Mouse (Mus musculus) hindbrain, embryonic 13.5 days (tissue): ENCODE measurements at regions not wholly inside any gene's neighbourhood (a gene's known extent, or its start where the extent isn't known, plus 50 kb on each side); places are given as distances from the start of the nearest gene placed in this dataset.

ENCODE experiments used
- ATAC-seq: fragments of 200-750 bp; cut with Nextera tagmentation; 2 replicates; pipeline ENCODE4 v1.8.0; 2017; ENCODE audit warnings: moderate TSS enrichment; ENCODE audit not compliant: low FRiP score
- H3K27ac ChIP-seq: fragments of 300-500 bp; sonication (generic); 2 replicates; pipeline ENCODE4 v1.5.1; 2015; ENCODE audit warnings: inconsistent platforms, mild to moderate bottlenecking, moderate library complexity
- H3K27me3 ChIP-seq: fragments of 300-500 bp; sonication (generic); 2 replicates; pipeline ENCODE4 v1.6.1; 2015; ENCODE audit warnings: mild to moderate bottlenecking, inconsistent platforms
- H3K36me3 ChIP-seq: fragments of 300-500 bp; sonication (generic); 2 replicates; pipeline ENCODE4 v1.6.1; 2015; ENCODE audit warnings: mild to moderate bottlenecking, inconsistent platforms
- H3K4me1 ChIP-seq: fragments of 300-500 bp; sonication (generic); replicated peaks from 2 replicates; pipeline ENCODE4 v1.6.1; 2015; ENCODE audit warnings: inconsistent platforms
- H3K4me2 ChIP-seq: fragments of 300-500 bp; sonication (generic); 2 replicates; pipeline ENCODE4 v1.6.1; 2015; ENCODE audit warnings: inconsistent platforms, mild to moderate bottlenecking, moderate library complexity
- H3K4me3 ChIP-seq: fragments of 300-500 bp; sonication (generic); 2 replicates; pipeline ENCODE4 v1.5.1; 2015; ENCODE audit warnings: mild to moderate bottlenecking, inconsistent platforms
- H3K9ac ChIP-seq: fragments of 300-500 bp; sonication (generic); 2 replicates; pipeline ENCODE4 v1.6.1; 2015; ENCODE audit warnings: mild to moderate bottlenecking, inconsistent platforms
- H3K9me3 ChIP-seq: fragments of 300-500 bp; sonication (generic); 2 replicates; pipeline ENCODE4 v1.6.1; 2016; ENCODE audit warnings: inconsistent platforms
- WGBS: fragments of 180-500 bp; shearing (Covaris S2); methylation state at CpG from one replicate; pipeline ENCODE4 v1.1.7; 2015; 5-methylcytosine and 5-hydroxymethylcytosine counted together

DNA sequence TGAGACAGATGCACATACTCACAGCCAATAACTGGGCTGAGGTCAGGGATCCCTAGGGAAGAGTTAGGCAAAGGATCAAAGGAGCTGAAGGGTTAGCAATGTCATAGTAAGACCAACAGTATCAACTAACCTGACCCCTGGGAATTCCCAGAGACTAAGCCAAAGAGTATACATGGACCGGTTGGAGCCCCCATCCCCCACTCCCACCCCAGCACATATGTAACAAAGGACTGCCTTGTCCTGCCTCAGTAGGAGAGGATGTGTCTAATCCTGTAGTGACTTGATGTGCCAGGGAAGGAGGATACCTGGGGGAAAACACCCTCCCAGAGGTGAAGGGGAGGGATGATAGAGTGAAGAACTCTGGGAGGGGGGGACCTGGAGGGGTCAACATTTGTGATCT lies 119.4 kb upstream of the Gimd1 start:
- 42% methylated on average over 1 of the region's 1 CpGs for WGBS
- Histone ChIP-seq H3K9me3 (no peaks in the 10 kb centered on the region), H3K4me3 (no peak overlapping the region), H3K4me2 (no peak overlapping the region), H3K27ac (no peak overlapping the region), H3K4me1 (no peaks in the 10 kb centered on the region), H3K36me3 (no peaks in the 10 kb centered on the region), H3K27me3 (no peaks in the 10 kb centered on the region), H3K9ac (no peak overlapping the region)
- no peak for ATAC-seq

DNA sequence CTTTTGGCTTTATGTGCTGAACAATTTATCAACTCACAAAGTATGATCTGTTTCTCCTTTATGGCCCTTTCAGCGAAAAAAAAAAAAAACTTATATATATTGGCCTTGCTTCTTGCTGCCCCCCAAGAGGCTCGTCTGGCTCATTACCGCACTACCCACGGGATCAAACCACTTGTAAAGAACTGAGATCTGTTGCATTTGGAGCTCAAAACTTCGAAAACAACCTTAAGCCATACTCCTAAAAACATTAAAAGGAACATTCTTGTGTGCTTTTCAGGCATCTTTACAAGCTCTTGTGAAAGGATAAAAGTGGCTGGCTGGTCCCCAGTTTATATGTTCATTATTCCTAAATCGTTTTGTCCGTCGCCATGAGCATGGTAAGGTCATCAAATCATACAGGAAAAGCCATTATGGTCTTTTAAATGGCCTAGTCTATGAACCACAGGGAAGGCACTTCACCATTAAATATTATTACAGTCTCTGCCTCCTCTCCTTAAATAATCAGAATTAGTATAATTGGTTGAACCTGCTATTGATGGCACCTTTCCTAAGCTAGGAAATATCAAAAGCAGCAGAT lies 117.0 kb upstream of the Gimd1 start:
- Histone ChIP-seq H3K27me3 (no peaks in the 10 kb centered on the region), H3K36me3 (no peaks in the 10 kb centered on the region), H3K27ac (no peak overlapping the region), H3K4me1 (no peaks in the 10 kb centered on the region), H3K4me3 (no peak overlapping the region), H3K9ac (no peak overlapping the region), H3K4me2 (no peak overlapping the region), H3K9me3 (no peaks in the 10 kb centered on the region)
- WGBS, result 87% methylated on average over 8 of the region's 8 CpGs
- ATAC-seq, result no peak

GRCm38 (mm10) chr3:132533323-132533904 lies 96.2 kb upstream of the Gimd1 start:
- no peaks in the 10 kb centered on the region for H3K9me3 ChIP-seq
- 59% methylated on average over 4 of the region's 4 CpGs for WGBS
- ATAC-seq, result no peak
- H3K27ac ChIP-seq, result no peak overlapping the region
- no peak overlapping the region for H3K4me3 ChIP-seq
- H3K36me3 ChIP-seq, result no peaks in the 10 kb centered on the region
- no peaks in the 10 kb centered on the region for H3K27me3 ChIP-seq
- no peaks in the 10 kb centered on the region for H3K4me1 ChIP-seq
- H3K9ac ChIP-seq, result no peak overlapping the region
- no peak overlapping the region for H3K4me2 ChIP-seq

- Histone ChIP-seq H3K4me2 (no peak overlapping the region), H3K4me1 (no peaks in the 10 kb centered on the region), H3K9ac (no peak overlapping the region), H3K27ac (no peak overlapping the region), H3K36me3 (no peaks in the 10 kb centered on the region), H3K4me3 (no peak overlapping the region), H3K9me3 (no peaks in the 10 kb centered on the region), H3K27me3 (no peaks in the 10 kb centered on the region)
- WGBS, result 92% methylated on average over 9 of the region's 9 CpGs
- ATAC-seq, result no peak
These were observed 89.6 kb upstream of the Gimd1 start for GRCm38 (mm10) chr3:132539780-132540658.

DNA sequence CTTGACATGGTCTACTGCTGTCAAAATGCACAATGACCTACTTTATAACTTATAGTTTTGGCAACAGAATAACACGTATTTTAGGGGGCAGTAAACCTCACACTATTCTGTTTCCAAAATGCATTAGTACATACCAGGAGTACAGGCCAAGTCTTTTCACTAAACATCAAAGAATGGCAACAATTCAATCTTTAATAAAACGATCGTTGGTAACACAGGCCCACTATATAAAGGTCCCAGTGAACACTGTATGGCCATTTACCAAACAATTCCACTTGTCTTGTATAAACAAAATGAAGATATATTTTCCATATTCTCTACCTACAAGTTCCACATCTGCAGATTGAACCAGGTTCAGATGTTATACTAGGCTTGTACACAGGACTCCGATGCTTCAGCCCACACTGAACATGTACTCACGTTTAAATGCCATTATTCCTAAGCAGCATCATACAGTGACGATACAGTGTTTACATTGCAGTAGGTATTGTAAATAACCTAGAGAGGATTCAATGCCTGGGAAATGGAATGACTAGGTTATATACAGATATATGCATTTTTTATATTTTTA lies 78.3 kb upstream of the Gimd1 start:
- Histone ChIP-seq H3K4me3 (no peak overlapping the region), H3K9me3 (no peaks in the 10 kb centered on the region), H3K4me1 (no peaks in the 10 kb centered on the region), H3K27ac (no peak overlapping the region), H3K36me3 (no peaks in the 10 kb centered on the region), H3K9ac (no peak overlapping the region), H3K27me3 (no peaks in the 10 kb centered on the region), H3K4me2 (no peak overlapping the region)
- no peak for ATAC-seq
- WGBS, result 90% methylated on average over 6 of the region's 6 CpGs

DNA sequence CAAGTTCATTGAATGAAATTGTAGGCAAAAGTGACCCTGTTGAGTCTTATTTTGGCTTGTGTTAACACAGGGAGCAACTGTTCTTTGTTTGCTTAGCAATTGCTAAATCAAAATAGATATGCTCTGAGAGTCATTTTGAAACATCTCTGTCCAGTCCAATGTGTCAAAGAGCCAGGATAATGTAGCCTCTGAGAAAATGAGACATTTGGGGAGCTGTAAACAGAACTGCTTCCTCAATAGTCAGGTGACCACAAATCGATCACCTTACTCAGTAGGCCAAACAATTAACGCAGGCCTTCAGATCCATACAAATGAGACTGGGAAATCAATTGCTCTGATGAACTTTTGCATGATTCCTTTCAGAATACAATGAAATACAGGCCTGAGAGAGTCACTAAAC lies 63.9 kb upstream of the Gimd1 start:
- H3K4me3 ChIP-seq, result no peak overlapping the region
- ATAC-seq, result no peak
- WGBS, result 92% methylated on average over 2 of the region's 2 CpGs
- H3K27me3 ChIP-seq, result no peaks in the 10 kb centered on the region
- H3K4me2 ChIP-seq, result no peak overlapping the region
- no peaks in the 10 kb centered on the region for H3K9me3 ChIP-seq
- no peaks in the 10 kb centered on the region for H3K36me3 ChIP-seq
- no peak overlapping the region for H3K9ac ChIP-seq
- no peak overlapping the region for H3K27ac ChIP-seq
- peaks cover 8% of the 10 kb centered on the region for H3K4me1 ChIP-seq

- no peak for ATAC-seq
- Histone ChIP-seq H3K4me3 (no peak overlapping the region), H3K4me2 (no peak overlapping the region), H3K36me3 (no peaks in the 10 kb centered on the region), H3K4me1 (peaks cover 8% of the 10 kb centered on the region), H3K9ac (no peak overlapping the region), H3K9me3 (no peaks in the 10 kb centered on the region), H3K27me3 (no peaks in the 10 kb centered on the region), H3K27ac (no peak overlapping the region)
- WGBS, result 81% methylated on average over 7 of the region's 7 CpGs
These were observed 63.3 kb upstream of the Gimd1 start for GRCm38 (mm10) chr3:132566301-132566700.
